Mouse (Mus musculus): ENCODE measurements around the gene A530016L24Rik. TPM values are rescaled to one million over a fixed set of nuclear protein-coding genes. Genes with fewer than 3 reads are reported as not detected.

A530016L24Rik gene
- polyA plus RNA-seq (2016; fragmentation: Nextera tagmentation; extraction: Ambion mirVana), result not detected in 2 replicates

GRCm38 (mm10) chr12:112489134-112489533 is at the start of gene A530016L24Rik:
Gene A530016L24Rik (plus strand): TSS chr12:112489448.
- H3K4me3 ChIP-seq, result no peak within 1 kb of the TSS
- no peaks in the 10 kb centered on the region; the same call in 1 of the 2 replicates for H3K27me3 ChIP-seq
- ATAC-seq (ENCODE audit: low FRiP score, low read depth), result no peak
- 92% methylated on average over 8 of the region's 8 CpGs for WGBS
- H3K27ac ChIP-seq (replicated peaks), result no peak within 1 kb of the TSS
- no peaks in the 10 kb centered on the region for H3K9me3 ChIP-seq
- H3K4me2 ChIP-seq (replicated peaks), result no peak within 1 kb of the TSS
- no peak within 1 kb of the TSS for H3K9ac ChIP-seq (replicated peaks)
- H3K36me3 ChIP-seq, result no peaks in the 10 kb centered on the region
- H3K4me1 ChIP-seq, result peaks cover 3% of the 10 kb centered on the region; the same call in 1 of the 2 replicates

GRCm38 (mm10) chr12:112439993-112440392 is 49.3 kb upstream of the A530016L24Rik start:
- 60% methylated on average over 1 of the region's 1 CpGs for WGBS
- H3K9ac ChIP-seq (replicated peaks), result no peak overlapping the region
- ATAC-seq (ENCODE audit: low FRiP score, low read depth), result no peak
- H3K27ac ChIP-seq (replicated peaks), result no peak overlapping the region
- no peaks in the 10 kb centered on the region for H3K36me3 ChIP-seq
- no peak overlapping the region for H3K4me2 ChIP-seq (replicated peaks)
- peaks cover 9% of the 10 kb centered on the region for H3K4me1 ChIP-seq
- 0 out of 2 replicates have a peak, but pooled peaks cover 5% of the 10 kb centered on the region for H3K9me3 ChIP-seq
- peaks cover 14% of the 10 kb centered on the region for H3K27me3 ChIP-seq
- no peak overlapping the region for H3K4me3 ChIP-seq

GRCm38 (mm10) chr12:112449144-112449827 is 40.0 kb upstream of the A530016L24Rik start:
- Histone ChIP-seq H3K9ac (replicated peaks) (no peak overlapping the region), H3K4me2 (replicated peaks) (no peak overlapping the region), H3K27me3 (peaks cover 15% of the 10 kb centered on the region; the same call in 1 of the 2 replicates), H3K4me1 (peaks cover 14% of the 10 kb centered on the region; the same call in 1 of the 2 replicates), H3K9me3 (peaks cover 11% of the 10 kb centered on the region; the same call in 1 of the 2 replicates), H3K4me3 (no peak overlapping the region), H3K36me3 (no peaks in the 10 kb centered on the region), H3K27ac (replicated peaks) (0 out of 2 replicates have a peak overlapping the region, but pooled peaks have one; percentile 10)
- 61% methylated on average over 18 of the region's 18 CpGs for WGBS
- ATAC-seq (ENCODE audit: low FRiP score, low read depth), result no peak

- Histone ChIP-seq H3K9me3 (peaks cover 11% of the 10 kb centered on the region; the same call in 1 of the 2 replicates), H3K4me2 (replicated peaks) (no peak overlapping the region), H3K9ac (replicated peaks) (no peak overlapping the region), H3K36me3 (no peaks in the 10 kb centered on the region), H3K27ac (replicated peaks) (0 out of 2 replicates have a peak overlapping the region, but pooled peaks have one; percentile 10), H3K4me1 (peaks cover 14% of the 10 kb centered on the region; the same call in 1 of the 2 replicates), H3K4me3 (no peak overlapping the region), H3K27me3 (peaks cover 19% of the 10 kb centered on the region)
- ATAC-seq (ENCODE audit: low FRiP score, low read depth), result no peak
- WGBS, result 61% methylated on average over 8 of the region's 8 CpGs
Observed at GRCm38 (mm10) chr12:112449828-112450180, 39.4 kb upstream of the A530016L24Rik start.

GRCm38 (mm10) chr12:112450883-112451282 is 38.4 kb upstream of the A530016L24Rik start:
- Histone ChIP-seq H3K4me3 (no peak overlapping the region), H3K4me2 (replicated peaks) (no peak overlapping the region), H3K36me3 (no peaks in the 10 kb centered on the region), H3K9ac (replicated peaks) (no peak overlapping the region), H3K27ac (replicated peaks) (0 out of 2 replicates have a peak overlapping the region, but pooled peaks have one; percentile 5), H3K4me1 (peaks cover 17% of the 10 kb centered on the region; the same call in 1 of the 2 replicates), H3K9me3 (peaks cover 11% of the 10 kb centered on the region; the same call in 1 of the 2 replicates), H3K27me3 (peaks cover 24% of the 10 kb centered on the region)
- WGBS, result 26% methylated on average over 6 of the region's 6 CpGs
- ATAC-seq (ENCODE audit: low FRiP score, low read depth), result peak; percentile 68

GRCm38 (mm10) chr12:112451381-112451780 is 37.9 kb upstream of the A530016L24Rik start:
- WGBS, result 79% methylated on average over 1 of the region's 1 CpGs

GRCm38 (mm10) chr12:112451826-112452225 is 37.4 kb upstream of the A530016L24Rik start:
- no peak for ATAC-seq (ENCODE audit: low FRiP score, low read depth)
- H3K4me3 ChIP-seq, result no peak overlapping the region
- WGBS, result 84% methylated on average over 9 of the region's 9 CpGs

More at GRCm38 (mm10) chr12:112451381-112451780, 37.9 kb upstream of the A530016L24Rik start:
- Histone ChIP-seq H3K4me1 (peaks cover 17% of the 10 kb centered on the region; the same call in 1 of the 2 replicates), H3K9ac (replicated peaks) (no peak overlapping the region), H3K27ac (replicated peaks) (0 out of 2 replicates have a peak overlapping the region, but pooled peaks have one; percentile 5), H3K4me2 (replicated peaks) (no peak overlapping the region), H3K9me3 (peaks cover 11% of the 10 kb centered on the region; the same call in 1 of the 2 replicates), H3K4me3 (no peak overlapping the region), H3K36me3 (no peaks in the 10 kb centered on the region), H3K27me3 (peaks cover 25% of the 10 kb centered on the region)
- ATAC-seq (ENCODE audit: low FRiP score, low read depth), result 0 out of 2 replicates have a peak, but pooled peaks have one; percentile 16

GRCm38 (mm10) chr12:112456144-112456713 is 33.0 kb upstream of the A530016L24Rik start:
- H3K36me3 ChIP-seq, result no peaks in the 10 kb centered on the region
- ATAC-seq (ENCODE audit: low FRiP score, low read depth), result no peak
- peaks cover 15% of the 10 kb centered on the region for H3K4me1 ChIP-seq
- no peak overlapping the region for H3K27ac ChIP-seq (replicated peaks)
- peaks cover 10% of the 10 kb centered on the region for H3K27me3 ChIP-seq
- H3K9me3 ChIP-seq, result no peaks in the 10 kb centered on the region
- no peak overlapping the region for H3K4me3 ChIP-seq
- no peak overlapping the region for H3K9ac ChIP-seq (replicated peaks)
- no peak overlapping the region for H3K4me2 ChIP-seq (replicated peaks)
- 74% methylated on average over 6 of the region's 6 CpGs for WGBS

More at GRCm38 (mm10) chr12:112451826-112452225, 37.4 kb upstream of the A530016L24Rik start:
- no peak overlapping the region for H3K9ac ChIP-seq (replicated peaks)
- no peaks in the 10 kb centered on the region for H3K36me3 ChIP-seq
- H3K4me1 ChIP-seq, result peaks cover 17% of the 10 kb centered on the region; the same call in 1 of the 2 replicates
- no peak overlapping the region for H3K27ac ChIP-seq (replicated peaks)
- peaks cover 7% of the 10 kb centered on the region; the same call in 1 of the 2 replicates for H3K9me3 ChIP-seq
- H3K27me3 ChIP-seq, result peaks cover 25% of the 10 kb centered on the region
- H3K4me2 ChIP-seq (replicated peaks), result no peak overlapping the region

GRCm38 (mm10) chr12:112457839-112458238 is 31.4 kb upstream of the A530016L24Rik start:
- H3K4me1 ChIP-seq, result peaks cover 19% of the 10 kb centered on the region
- ATAC-seq (ENCODE audit: low FRiP score, low read depth), result peak; percentile 73

GRCm38 (mm10) chr12:112462423-112462822 is 26.8 kb upstream of the A530016L24Rik start:
- WGBS, result 58% methylated on average over 12 of the region's 12 CpGs
- ATAC-seq (ENCODE audit: low FRiP score, low read depth), result no peak
- Histone ChIP-seq H3K4me2 (replicated peaks) (no peak overlapping the region), H3K36me3 (no peaks in the 10 kb centered on the region), H3K9me3 (no peaks in the 10 kb centered on the region), H3K4me1 (peaks cover 16% of the 10 kb centered on the region), H3K27me3 (peaks cover 20% of the 10 kb centered on the region), H3K4me3 (no peak overlapping the region), H3K9ac (replicated peaks) (no peak overlapping the region), H3K27ac (replicated peaks) (no peak overlapping the region)

More at GRCm38 (mm10) chr12:112457839-112458238, 31.4 kb upstream of the A530016L24Rik start:
- H3K36me3 ChIP-seq, result no peaks in the 10 kb centered on the region
- 15% methylated on average over 4 of the region's 4 CpGs for WGBS
- H3K9ac ChIP-seq (replicated peaks), result no peak overlapping the region
- H3K27ac ChIP-seq (replicated peaks), result no peak overlapping the region
- H3K4me2 ChIP-seq (replicated peaks), result no peak overlapping the region
- peaks cover 10% of the 10 kb centered on the region for H3K27me3 ChIP-seq
- H3K9me3 ChIP-seq, result no peaks in the 10 kb centered on the region
- H3K4me3 ChIP-seq, result no peak overlapping the region

GRCm38 (mm10) chr12:112463209-112463608 is 26.0 kb upstream of the A530016L24Rik start:
- H3K27ac ChIP-seq (replicated peaks), result no peak overlapping the region
- H3K4me3 ChIP-seq, result no peak overlapping the region
- H3K27me3 ChIP-seq, result peaks cover 28% of the 10 kb centered on the region
- H3K9me3 ChIP-seq, result no peaks in the 10 kb centered on the region
- no peak for ATAC-seq (ENCODE audit: low FRiP score, low read depth)
- WGBS, result 86% methylated on average over 4 of the region's 4 CpGs
- no peak overlapping the region for H3K4me2 ChIP-seq (replicated peaks)
- peaks cover 8% of the 10 kb centered on the region; the same call in 1 of the 2 replicates for H3K4me1 ChIP-seq
- no peak overlapping the region for H3K9ac ChIP-seq (replicated peaks)
- no peaks in the 10 kb centered on the region for H3K36me3 ChIP-seq

Measured in midbrain, embryonic 12.5 days (tissue).